Mouse (Mus musculus) neural tube, embryonic 11.5 days (tissue): ENCODE data around the gene Dhx58. TPM values are rescaled to one million over a fixed set of nuclear protein-coding genes. Genes with fewer than 3 reads are reported as not detected.
A peak's percentile ranks its signal among the peaks of the same experiment; 100 is the strongest.

Source experiments
- ATAC-seq: fragments of 200-750 bp; cut with Nextera tagmentation; 2 replicates; pipeline ENCODE4 v1.8.0; 2017; ENCODE audit warnings: moderate number of reproducible peaks, mild to moderate bottlenecking, moderate TSS enrichment, moderate library complexity; ENCODE audit not compliant: insufficient read depth, low FRiP score, low TSS enrichment
- DNase-seq: peaks from one replicate; pipeline ENCODE4 v3.0.0-alpha.2; 2015; ENCODE audit warnings: low spot score
- H3K27ac ChIP-seq: fragments of 300-500 bp; sonication (generic); 2 replicates; pipeline ENCODE4 v1.5.1; 2014; ENCODE audit warnings: low read depth, mild to moderate bottlenecking, low read length
- H3K27me3 ChIP-seq: fragments of 300-500 bp; sonication (generic); 2 replicates; pipeline ENCODE4 v1.6.1; 2014; ENCODE audit warnings: mild to moderate bottlenecking, low read length, mixed read lengths; ENCODE audit not compliant: control insufficient read depth, insufficient read depth
- H3K36me3 ChIP-seq: fragments of 300-500 bp; sonication (generic); 2 replicates; pipeline ENCODE4 v1.6.1; 2014; ENCODE audit warnings: mild to moderate bottlenecking, low read length, moderate library complexity, mixed read lengths; ENCODE audit not compliant: control insufficient read depth, insufficient read depth
- H3K4me1 ChIP-seq: fragments of 300-500 bp; sonication (generic); 2 replicates; pipeline ENCODE4 v1.6.1; 2014; ENCODE audit warnings: low read length, mixed read lengths; ENCODE audit not compliant: control insufficient read depth, insufficient read depth
- H3K4me2 ChIP-seq: fragments of 300-500 bp; sonication (generic); 2 replicates; pipeline ENCODE4 v1.6.1; 2014; ENCODE audit warnings: low read depth, mild to moderate bottlenecking, moderate library complexity
- H3K4me3 ChIP-seq: fragments of 300-500 bp; sonication (generic); 2 replicates; pipeline ENCODE4 v1.5.1; 2014; ENCODE audit warnings: low read depth, low read length
- H3K9ac ChIP-seq: fragments of 300-500 bp; sonication (generic); 2 replicates; pipeline ENCODE4 v1.6.1; 2014; ENCODE audit warnings: mild to moderate bottlenecking, low read length
- H3K9me3 ChIP-seq: fragments of 300-500 bp; sonication (generic); 2 replicates; pipeline ENCODE4 v1.6.1; 2016; ENCODE audit warnings: low read length; ENCODE audit not compliant: control insufficient read depth
- WGBS: fragments of 180-500 bp; shearing (Covaris S2); extraction: QIAGEN DNeasy Blood & Tissue Kit; methylation state at CpG from one replicate; pipeline ENCODE4 v1.1.7; 2014; 5-methylcytosine and 5-hydroxymethylcytosine counted together
- polyA plus RNA-seq: library from polyadenylated mRNA; unstranded; fragments of >200 nt; fragmentation: Nextera tagmentation; extraction: Ambion mirVana; gene quantifications from 2 replicates; pipeline ENCODE4 v1.2.1, GENCODE M21; 2014

The Dhx58 gene
- polyA plus RNA-seq, 1 experiment from 2014 or later = 1.4 TPM

- no peaks in the 10 kb centered on the region for H3K9me3 ChIP-seq
- DNase-seq (peak; percentile 44), ATAC-seq (no peak)
- H3K27ac ChIP-seq = no peak overlapping the region
- peak overlapping the region; percentile 15; the same call in 1 of the 2 replicates for H3K4me3 ChIP-seq
- WGBS = 2% methylated on average over 14 of the region's 14 CpGs
- H3K9ac ChIP-seq = peak overlapping the region; percentile 29
- no peaks in the 10 kb centered on the region for H3K27me3 ChIP-seq
- peaks cover 3% of the 10 kb centered on the region; the same call in 1 of the 2 replicates for H3K36me3 ChIP-seq
- peak overlapping the region; percentile 35 for H3K4me2 ChIP-seq
- peaks cover 3% of the 10 kb centered on the region; the same call in 1 of the 2 replicates for H3K4me1 ChIP-seq
Observed at GRCm38 (mm10) chr11:100701301-100701700, 2.8 kb downstream of the Dhx58 start.

- DNase-seq = no peak
- ATAC-seq = no peak
- no peak overlapping the region for H3K4me3 ChIP-seq
- H3K27ac ChIP-seq = no peak overlapping the region
- no peak overlapping the region for H3K9ac ChIP-seq
- H3K9me3 ChIP-seq = no peaks in the 10 kb centered on the region
- peaks cover 3% of the 10 kb centered on the region; the same call in 1 of the 2 replicates for H3K4me1 ChIP-seq
- H3K4me2 ChIP-seq = no peak overlapping the region
- WGBS = 75% methylated on average over 3 of the region's 3 CpGs
- H3K36me3 ChIP-seq = peaks cover 3% of the 10 kb centered on the region; the same call in 1 of the 2 replicates
- H3K27me3 ChIP-seq = no peaks in the 10 kb centered on the region
Observed at GRCm38 (mm10) chr11:100700710-100701109, 3.4 kb downstream of the Dhx58 start.

GRCm38 (mm10) chr11:100697921-100698320, 6.2 kb downstream of the Dhx58 start:
- DNase-seq (no peak), ATAC-seq (no peak)
- no peak overlapping the region for H3K4me2 ChIP-seq
- no peak overlapping the region for H3K9ac ChIP-seq
- H3K4me1 ChIP-seq = peaks cover 2% of the 10 kb centered on the region; the same call in 1 of the 2 replicates
- 68% methylated on average over 7 of the region's 7 CpGs for WGBS
- no peaks in the 10 kb centered on the region for H3K27me3 ChIP-seq
- no peak overlapping the region for H3K27ac ChIP-seq
- no peak overlapping the region for H3K4me3 ChIP-seq
- no peaks in the 10 kb centered on the region for H3K9me3 ChIP-seq
- H3K36me3 ChIP-seq = no peaks in the 10 kb centered on the region

GRCm38 (mm10) chr11:100694926-100695325, 9.1 kb downstream of the Dhx58 start:
- no peaks in the 10 kb centered on the region for H3K36me3 ChIP-seq
- H3K4me3 ChIP-seq = no peak overlapping the region
- 46% methylated on average over 5 of the region's 5 CpGs for WGBS
- no peaks in the 10 kb centered on the region for H3K9me3 ChIP-seq
- H3K9ac ChIP-seq = no peak overlapping the region
- no peak overlapping the region for H3K27ac ChIP-seq
- no peaks in the 10 kb centered on the region; the same call in 1 of the 2 replicates for H3K4me1 ChIP-seq
- DNase-seq (peak; percentile 75), ATAC-seq (no peak)
- peaks cover 18% of the 10 kb centered on the region for H3K27me3 ChIP-seq
- H3K4me2 ChIP-seq = no peak overlapping the region

- DNase-seq = no peak
- Histone ChIP-seq H3K4me3 (no peak overlapping the region), H3K9me3 (no peaks in the 10 kb centered on the region), H3K36me3 (no peaks in the 10 kb centered on the region), H3K9ac (no peak overlapping the region), H3K27me3 (peaks cover 18% of the 10 kb centered on the region), H3K4me2 (no peak overlapping the region), H3K4me1 (no peaks in the 10 kb centered on the region; the same call in 1 of the 2 replicates), H3K27ac (no peak overlapping the region)
- ATAC-seq = no peak
- 9% methylated on average over 5 of the region's 5 CpGs for WGBS
Observed at GRCm38 (mm10) chr11:100693154-100693553, 10.9 kb downstream of the Dhx58 start.

- Histone ChIP-seq H3K36me3 (no peaks in the 10 kb centered on the region), H3K27me3 (peaks cover 18% of the 10 kb centered on the region), H3K4me3 (peak within 1 kb of the TSS; percentile 20), H3K4me1 (no peaks in the 10 kb centered on the region; the same call in 1 of the 2 replicates), H3K27ac (no peak within 1 kb of the TSS), H3K4me2 (peak within 1 kb of the TSS; percentile 49), H3K9ac (peak within 1 kb of the TSS; percentile 29; the same call in 1 of the 2 replicates), H3K9me3 (no peaks in the 10 kb centered on the region)
- no peak for DNase-seq
- ATAC-seq = no peak
- WGBS = 1% methylated on average over 23 of the region's 23 CpGs
Observed at GRCm38 (mm10) chr11:100692164-100692616, 11.9 kb downstream of the Dhx58 start, which contains the start of gene Zfp385c. Zfp385c (minus strand) TSS chr11:100692455.

- DNase-seq = no peak
- Histone ChIP-seq H3K4me1 (no peaks in the 10 kb centered on the region; the same call in 1 of the 2 replicates), H3K36me3 (no peaks in the 10 kb centered on the region), H3K27me3 (peaks cover 18% of the 10 kb centered on the region), H3K9ac (no peak overlapping the region), H3K27ac (no peak overlapping the region), H3K4me2 (no peak overlapping the region), H3K4me3 (no peak overlapping the region), H3K9me3 (no peaks in the 10 kb centered on the region)
- ATAC-seq = no peak
- 79% methylated on average over 7 of the region's 7 CpGs for WGBS
Observed at GRCm38 (mm10) chr11:100690389-100690788, 13.7 kb downstream of the Dhx58 start.

- no peak overlapping the region for H3K9ac ChIP-seq
- H3K27ac ChIP-seq = no peak overlapping the region
- no peak overlapping the region for H3K4me3 ChIP-seq
- 78% methylated on average over 4 of the region's 4 CpGs for WGBS
- DNase-seq = no peak
- ATAC-seq = no peak
- no peaks in the 10 kb centered on the region for H3K36me3 ChIP-seq
- no peaks in the 10 kb centered on the region; the same call in 1 of the 2 replicates for H3K4me1 ChIP-seq
- no peaks in the 10 kb centered on the region for H3K9me3 ChIP-seq
- H3K27me3 ChIP-seq = peaks cover 18% of the 10 kb centered on the region
- H3K4me2 ChIP-seq = no peak overlapping the region
Observed at GRCm38 (mm10) chr11:100688443-100688842, 15.6 kb downstream of the Dhx58 start.

- ATAC-seq (no peak), DNase-seq (no peak)
- Histone ChIP-seq H3K27ac (no peak overlapping the region), H3K36me3 (no peaks in the 10 kb centered on the region), H3K27me3 (peaks cover 14% of the 10 kb centered on the region), H3K4me3 (no peak overlapping the region), H3K9me3 (no peaks in the 10 kb centered on the region), H3K9ac (no peak overlapping the region), H3K4me2 (no peak overlapping the region), H3K4me1 (no peaks in the 10 kb centered on the region; the same call in 1 of the 2 replicates)
- 83% methylated on average over 7 of the region's 7 CpGs for WGBS
Observed at GRCm38 (mm10) chr11:100687265-100687664, 16.8 kb downstream of the Dhx58 start.
